Mouse (Mus musculus): Measurements from ENCODE around the gene D430042O09Rik. TPM values are rescaled to one million over a fixed set of nuclear protein-coding genes. Genes with fewer than 3 reads are reported as not detected.
"Not testable (repeated sequence)": the region's sequence is repeated elsewhere in the genome, so short reads cannot be mapped to it uniquely, and the experiment has no call there.

The D430042O09Rik gene
- total RNA-seq (2021), result 10 to 100 TPM; 24.3 to 27.5 TPM

GRCm38 (mm10) chr7:125707593-125708022 lies at the start of gene D430042O09Rik, which contains the start of gene Gtf3c1:
Gene D430042O09Rik (plus strand): TSS chr7:125707888.
Gene Gtf3c1 (minus strand): TSS chr7:125707780.
- intact Hi-C loops (cut with DNase I), result no loop called here
- DNase-seq, result peak; percentile 100

GRCm38 (mm10) chr7:125663654-125664053 lies 44.0 kb upstream of the D430042O09Rik start:
- intact Hi-C loops (cut with DNase I), result no loop called here

GRCm38 (mm10) chr7:125670865-125671264 lies 36.8 kb upstream of the D430042O09Rik start:
- intact Hi-C loops (cut with DNase I), result loop anchor here (10.0 kb wide), 1 partner anchor 414 kb away; the partner anchor contains the start of gene Gsg1l

More at GRCm38 (mm10) chr7:125663654-125664053, 44.0 kb upstream of the D430042O09Rik start:
- DNase-seq, result no peak

DNA sequence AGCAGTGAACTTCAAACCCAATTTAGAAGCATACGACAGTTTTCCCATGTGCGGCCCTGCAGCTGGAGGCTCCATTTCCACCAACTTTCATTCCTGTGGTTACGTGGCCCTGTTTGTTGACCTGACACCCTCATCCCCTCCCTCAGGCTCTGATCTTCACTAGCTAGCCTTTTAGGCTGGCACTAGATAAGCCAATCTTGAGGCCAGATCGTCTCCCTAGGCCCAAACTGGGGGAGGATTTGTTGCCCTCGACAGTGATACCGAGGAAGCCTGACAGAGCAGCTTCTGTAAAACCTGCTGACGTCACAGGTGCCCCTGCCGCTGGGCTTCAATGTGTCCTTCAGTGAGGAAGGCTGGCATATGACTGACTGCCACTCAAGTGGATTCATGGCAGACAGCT lies 36.3 kb upstream of the D430042O09Rik start:
- intact Hi-C loops (cut with DNase I), result loop anchor here (10.0 kb wide), 1 partner anchor 413 kb away; the partner anchor contains the start of gene Gsg1l
- no peak for DNase-seq

More at GRCm38 (mm10) chr7:125670865-125671264, 36.8 kb upstream of the D430042O09Rik start:
- DNase-seq, result no peak

GRCm38 (mm10) chr7:125674916-125675315 lies 32.8 kb upstream of the D430042O09Rik start:
- DNase-seq, result peak; percentile 46
- intact Hi-C loops (cut with DNase I), result loop anchor here (10.0 kb wide), 1 partner anchor 410 kb away; the partner anchor contains the start of gene Gsg1l

DNA sequence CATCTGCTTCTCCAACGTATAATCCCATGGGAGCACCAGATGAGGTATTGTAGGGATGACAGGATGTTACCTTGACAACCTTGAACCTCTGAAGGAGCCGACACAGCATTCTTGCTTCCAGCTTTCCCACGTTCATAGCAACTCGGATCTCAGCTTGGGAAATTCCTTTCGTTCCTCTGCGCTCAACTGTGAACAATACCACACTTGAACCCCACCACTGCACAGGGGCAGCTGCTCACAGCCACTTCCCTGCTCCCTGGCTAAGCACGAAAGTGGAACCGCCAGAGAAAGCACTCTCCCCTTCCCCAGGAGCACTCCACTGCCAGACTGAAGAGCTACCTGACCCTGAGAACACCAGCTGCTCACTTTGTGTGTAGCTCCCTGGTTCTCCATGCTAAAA lies 28.9 kb upstream of the D430042O09Rik start:
- intact Hi-C loops (cut with DNase I), result loop anchor here (10.0 kb wide), 1 partner anchor 406 kb away; the partner anchor contains the start of gene Gsg1l
- no peak for DNase-seq

GRCm38 (mm10) chr7:125679936-125680335 lies 27.8 kb upstream of the D430042O09Rik start:
- intact Hi-C loops (cut with DNase I), result loop anchor here (10.0 kb wide), 2 partner anchors 405 to 435 kb away; partner anchors contain the start of gene Gsg1l

GRCm38 (mm10) chr7:125690516-125690915 lies 17.2 kb upstream of the D430042O09Rik start:
- intact Hi-C loops (cut with DNase I), result no loop called here
- no peak for DNase-seq

More at GRCm38 (mm10) chr7:125679936-125680335, 27.8 kb upstream of the D430042O09Rik start:
- no peak for DNase-seq

DNA sequence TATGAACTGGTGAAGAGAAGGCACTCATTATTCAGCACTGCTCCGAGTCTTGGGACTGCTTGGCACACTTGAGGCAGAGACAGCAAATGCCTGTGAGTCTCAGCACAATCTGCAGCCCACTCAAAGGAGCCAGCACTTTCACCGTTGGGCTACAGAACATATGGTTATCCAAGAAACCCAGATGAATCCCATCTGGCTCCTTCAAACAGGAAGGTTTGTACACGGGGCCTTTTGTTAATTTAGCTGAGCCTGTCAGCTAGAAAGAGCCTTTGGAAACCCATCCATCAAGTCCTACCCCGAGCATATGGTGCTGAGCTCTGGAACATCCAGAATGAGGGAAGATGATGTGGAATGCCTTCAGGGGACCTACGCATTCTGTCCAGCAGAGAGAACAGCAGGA lies 13.6 kb upstream of the D430042O09Rik start:
- no peak for DNase-seq
- intact Hi-C loops (cut with DNase I), result no loop called here

DNA sequence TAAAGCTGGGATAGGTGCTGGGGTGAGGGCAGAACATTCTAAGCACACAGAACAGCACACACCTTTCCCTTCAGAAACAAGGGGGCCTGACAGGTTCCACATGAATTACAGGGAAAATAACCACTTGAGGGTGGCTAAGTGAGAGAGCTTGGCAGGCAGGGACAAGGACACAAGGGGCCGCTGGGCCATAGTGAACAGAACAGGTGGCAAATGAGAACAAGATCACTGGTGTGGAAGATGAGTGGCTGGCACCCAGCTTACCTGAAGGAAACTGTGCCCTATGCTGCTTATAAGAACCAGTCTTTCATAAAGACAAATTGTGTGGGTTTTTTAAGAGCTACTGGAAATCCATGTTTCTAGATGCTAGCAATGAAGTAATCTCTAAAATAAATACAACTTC lies 4.9 kb upstream of the D430042O09Rik start:
- intact Hi-C loops (cut with DNase I), result no loop called here
- DNase-seq, result no peak

DNA sequence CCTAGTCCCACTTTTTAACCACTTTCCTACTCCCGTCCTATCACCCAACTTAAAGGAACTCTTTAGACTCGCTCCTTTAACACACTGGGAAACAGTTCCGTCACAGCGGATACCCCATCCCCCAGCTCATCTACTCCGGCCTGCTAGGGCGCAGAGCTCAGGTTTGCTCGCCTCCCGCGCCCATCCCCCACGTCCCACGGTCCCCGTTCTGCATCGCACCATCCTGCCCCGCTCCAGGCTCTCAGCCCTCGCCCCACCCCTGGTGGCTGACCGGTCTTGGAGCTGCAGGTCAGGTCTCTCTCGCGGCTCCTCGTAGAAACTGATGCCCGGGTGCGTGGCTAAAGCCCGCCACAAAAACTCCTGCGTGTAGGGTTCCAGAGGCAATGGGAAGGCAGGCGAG lies 502 bp upstream of the D430042O09Rik start:
- DNase-seq, result peak; percentile 71
- intact Hi-C loops (cut with DNase I), result no loop called here

GRCm38 (mm10) chr7:125708100-125708499 lies 412 bp downstream of the D430042O09Rik start:
- intact Hi-C loops (cut with DNase I), result no loop called here
- no peak for DNase-seq

DNA sequence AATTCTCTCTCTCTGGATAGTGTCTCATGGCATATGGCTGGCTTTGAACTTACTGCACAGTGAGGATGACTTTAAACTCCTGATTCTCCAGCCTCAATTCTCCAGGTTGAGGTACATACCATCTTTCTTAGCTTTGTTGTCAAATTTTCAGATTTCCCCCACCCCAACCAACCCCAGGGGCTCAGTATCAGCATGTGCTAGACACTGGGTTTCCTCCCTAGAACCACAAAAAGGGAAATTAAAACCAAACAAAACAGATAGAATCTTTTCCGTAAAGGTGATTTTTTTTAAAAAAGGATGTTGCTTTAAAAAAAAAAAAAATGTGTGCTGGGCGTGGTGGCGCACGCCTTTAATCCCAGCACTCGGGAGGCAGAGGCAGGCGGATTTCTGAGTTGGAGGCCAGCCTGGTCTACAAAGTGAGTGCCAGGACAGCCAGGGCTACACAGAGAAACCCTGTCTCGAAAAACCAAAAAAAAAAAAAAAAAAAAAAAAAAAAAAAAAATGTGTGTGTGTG lies 5.9 kb downstream of the D430042O09Rik start:
- DNase-seq; intact Hi-C loops (cut with DNase I): not testable (repeated sequence)

DNA sequence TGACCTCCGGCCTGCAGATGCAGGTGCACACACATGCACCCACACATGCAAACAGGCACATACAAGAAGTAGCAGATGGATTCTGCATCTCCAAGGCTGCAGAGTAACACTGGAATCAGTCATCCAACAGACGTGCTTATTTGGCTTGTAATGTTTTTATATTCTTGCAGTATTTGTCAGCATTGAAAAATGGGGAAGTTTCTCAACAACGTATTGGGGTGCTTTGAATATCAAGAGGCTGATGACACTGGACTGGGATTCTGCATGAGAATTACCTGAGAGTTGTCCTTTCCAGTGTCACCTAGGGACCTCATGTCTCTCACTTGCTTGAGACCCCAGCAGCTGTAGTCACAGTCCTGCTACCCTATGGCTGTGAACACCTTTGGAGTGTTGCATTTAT lies 7.1 kb downstream of the D430042O09Rik start:
- intact Hi-C loops (cut with DNase I), result no loop called here
- DNase-seq, result no peak

GRCm38 (mm10) chr7:125716724-125717123 lies 9.0 kb downstream of the D430042O09Rik start:
- DNase-seq, result no peak
- intact Hi-C loops (cut with DNase I), result no loop called here

DNA sequence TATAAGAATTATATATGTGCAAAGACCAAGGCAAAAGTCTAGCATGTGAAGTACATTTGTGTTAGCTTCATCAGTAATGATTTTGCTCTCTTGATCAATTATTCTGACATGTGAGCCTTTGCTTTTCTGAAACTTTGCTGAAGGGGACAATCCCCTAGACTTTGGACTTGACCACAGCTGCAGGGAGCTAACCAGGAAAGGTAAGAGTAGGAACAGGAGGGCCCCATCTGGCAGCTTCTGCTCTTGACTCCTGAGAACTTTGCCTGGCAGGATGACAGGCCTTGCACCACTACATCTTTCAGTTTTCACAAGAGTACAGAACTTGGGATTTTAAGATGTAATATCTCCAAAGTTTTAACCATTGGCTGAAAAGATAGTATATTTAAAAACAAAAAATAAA lies 9.9 kb downstream of the D430042O09Rik start:
- intact Hi-C loops (cut with DNase I), result no loop called here
- DNase-seq, result no peak

DNA sequence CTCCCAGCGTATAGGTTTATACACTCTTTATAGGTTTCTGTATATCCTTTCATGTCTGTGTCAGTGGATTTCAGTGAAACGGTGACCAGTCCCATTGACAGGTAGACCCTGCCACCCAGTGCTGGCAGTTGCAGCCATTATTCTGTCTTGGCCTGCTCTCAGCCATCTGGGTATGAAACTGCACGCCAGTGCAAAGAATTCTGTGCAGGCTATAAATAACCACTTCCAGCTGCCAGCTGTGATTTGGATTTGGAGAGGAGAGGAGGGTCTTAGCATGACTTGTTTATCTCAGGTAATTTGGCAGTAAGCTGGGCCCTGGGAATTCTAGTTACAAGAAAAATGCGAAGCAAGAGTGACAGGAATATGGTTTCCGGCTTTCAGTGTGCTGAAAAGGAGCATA lies 12.7 kb downstream of the D430042O09Rik start:
- DNase-seq, result no peak
- intact Hi-C loops (cut with DNase I), result loop anchor here (10.0 kb wide), 1 partner anchor 364 kb away; the partner anchor contains the start of gene Gsg1l

- intact Hi-C loops (cut with DNase I), result loop anchor here (10.0 kb wide), 1 partner anchor 364 kb away; the partner anchor contains the start of gene Gsg1l
- DNase-seq, result no peak
Measured at GRCm38 (mm10) chr7:125721033-125721432, 13.3 kb downstream of the D430042O09Rik start.

- intact Hi-C loops (cut with DNase I), result loop anchor here (10.0 kb wide), 1 partner anchor 363 kb away; the partner anchor contains the start of gene Gsg1l
Measured at GRCm38 (mm10) chr7:125722127-125722526, 14.4 kb downstream of the D430042O09Rik start.

DNA sequence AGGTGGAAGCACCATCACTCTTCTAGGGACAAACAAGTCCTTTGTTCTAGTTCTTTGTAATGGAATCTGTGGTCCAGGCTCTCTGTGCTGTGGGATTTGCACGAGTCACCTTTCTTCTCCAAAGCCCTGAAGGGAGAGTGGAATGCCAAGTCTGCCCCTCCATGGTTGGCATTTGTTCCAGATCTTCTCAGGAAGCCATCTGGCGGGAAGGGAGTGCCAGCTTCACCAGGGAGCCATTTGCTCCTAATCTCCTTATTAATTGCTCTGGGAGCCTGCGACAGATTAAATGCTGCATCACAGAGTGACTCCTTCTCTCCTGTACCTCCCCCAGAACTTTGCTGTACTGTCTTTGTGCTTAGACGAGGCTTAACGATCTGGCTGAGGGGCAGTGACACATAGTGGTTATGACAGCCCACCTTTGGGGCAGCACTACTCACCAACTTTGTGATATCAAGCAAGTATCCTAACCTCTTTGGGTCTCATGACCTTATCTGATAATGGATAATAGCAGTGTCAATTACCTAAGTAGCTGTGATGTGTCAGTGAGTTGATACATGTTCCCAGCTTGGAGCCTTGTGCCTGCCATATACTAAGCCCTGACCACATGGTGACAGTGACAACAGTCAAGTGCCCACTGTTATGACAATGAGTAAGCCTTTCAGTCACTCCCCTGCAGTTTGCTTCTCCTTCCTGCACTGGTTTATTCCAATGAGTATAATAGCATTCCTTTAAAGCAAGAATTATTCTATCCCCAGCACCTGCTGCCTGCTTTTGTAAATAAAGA lies 15.7 kb downstream of the D430042O09Rik start:
- intact Hi-C loops (cut with DNase I), result loop anchor here (10.0 kb wide), 1 partner anchor 361 kb away; the partner anchor contains the start of gene Gsg1l
- DNase-seq, result peak; percentile 87

More at GRCm38 (mm10) chr7:125722127-125722526, 14.4 kb downstream of the D430042O09Rik start:
- DNase-seq, result no peak

DNA sequence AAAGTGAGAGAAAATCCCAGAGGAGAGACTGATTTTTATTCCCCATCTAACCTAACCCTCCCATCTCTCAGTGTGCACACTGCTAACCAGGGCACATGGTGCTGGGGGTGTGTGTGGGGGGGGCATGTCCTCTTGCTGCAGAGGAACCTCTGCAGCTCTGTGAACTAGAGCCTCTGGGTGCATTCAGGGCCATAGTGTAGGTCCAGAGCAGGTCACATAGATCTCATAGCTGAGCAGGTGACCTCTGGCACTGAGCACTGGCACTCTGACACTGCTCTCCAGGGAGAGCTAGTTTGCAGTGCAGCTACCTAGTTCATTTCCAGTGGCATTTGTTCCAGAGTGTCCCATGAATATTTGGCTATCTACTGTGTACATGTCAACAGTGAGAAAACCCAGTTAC lies 24.0 kb downstream of the D430042O09Rik start:
- no peak for DNase-seq
- intact Hi-C loops (cut with DNase I), result no loop called here

All from left cerebral cortex, postnatal 4 days (tissue).